Mouse (Mus musculus) lung, adult 2 months (tissue): ENCODE results near the gene Zdhhc14. TPM values are rescaled to one million over a fixed set of nuclear protein-coding genes. Genes with fewer than 3 reads are reported as not detected.

Source experiments
- DNase-seq: peaks from one replicate; pipeline ENCODE4 v3.0.0; 2022
- H3K4me1 ChIP-seq: fragments of 200-500 bp; 2 replicates; pipeline ENCODE4 v1.6.1; 2011; ENCODE audit warnings: low read length; ENCODE audit not compliant: control insufficient read depth, insufficient read depth
- H3K4me3 ChIP-seq: fragments of 200-500 bp; replicated peaks from 2 replicates; pipeline ENCODE3; 2011; ENCODE audit warnings: low read depth, mild to moderate bottlenecking, control low read depth, low read length; ENCODE audit errors: extremely low read depth
- CTCF ChIP-seq: fragments of 200-500 bp; IDR thresholded peaks from 2 replicates; pipeline ENCODE4 v1.5.1; 2011; ENCODE audit warnings: mild to moderate bottlenecking, low read length, control low read depth; ENCODE audit not compliant: insufficient read depth
- POLR2A ChIP-seq: fragments of 200-500 bp; IDR thresholded peaks from 2 replicates; pipeline ENCODE4 v1.6.1; 2011; ENCODE audit warnings: low read depth, mild to moderate bottlenecking, control low read depth, low read length, borderline replicate concordance; ENCODE audit errors: extremely low read depth
- WGBS: fragments of 180-500 bp; shearing (Covaris S2); methylation state at CpG from one replicate; pipeline ENCODE4 v1.1.7; 2018; 5-methylcytosine and 5-hydroxymethylcytosine counted together
- polyA plus RNA-seq: library from polyadenylated mRNA; depleted of rRNA; stranded (reverse); fragments of >200 nt; gene quantifications from 2 replicates; pipeline ENCODE4 v1.2.3, GENCODE M21; 2012; rRNA removed

Zdhhc14 gene
- polyA plus RNA-seq, 1 experiment, result 5.8 TPM

DNA sequence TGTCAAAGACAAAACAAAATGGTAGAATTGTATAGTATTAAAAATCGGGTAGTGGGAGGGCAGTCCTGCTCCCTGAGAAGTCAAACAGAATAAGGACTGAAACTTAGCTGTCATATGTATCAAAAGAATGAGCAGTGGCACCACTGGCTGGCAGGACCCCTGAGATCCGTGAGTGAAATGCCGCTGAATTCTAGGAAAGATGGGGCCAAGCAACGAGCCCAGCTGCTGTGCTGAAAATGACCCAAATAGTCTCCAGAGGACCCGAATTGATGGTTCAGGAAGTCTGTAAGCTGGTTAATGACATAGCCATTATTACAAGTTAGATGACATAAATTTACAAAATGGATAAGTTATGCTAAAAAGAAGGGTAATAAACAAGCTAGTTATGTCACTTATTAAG lies 306.5 kb downstream of the Zdhhc14 start:
- no peak for DNase-seq
- TF ChIP-seq CTCF (no peak), POLR2A (no peak)
- H3K4me1 ChIP-seq, result peaks cover 6% of the 10 kb centered on the region
- H3K4me3 ChIP-seq, result no peak overlapping the region
- 54% methylated on average over 5 of the region's 5 CpGs for WGBS

- Histone ChIP-seq H3K4me1 (peaks cover 7% of the 10 kb centered on the region), H3K4me3 (no peak overlapping the region)
- WGBS, result 72% methylated on average over 17 of the region's 17 CpGs
- DNase-seq, result no peak
- TF ChIP-seq CTCF, result no peak
- no peak for TF ChIP-seq POLR2A
Observed at GRCm38 (mm10) chr17:5799396-5800021, 307.2 kb downstream of the Zdhhc14 start.

DNA sequence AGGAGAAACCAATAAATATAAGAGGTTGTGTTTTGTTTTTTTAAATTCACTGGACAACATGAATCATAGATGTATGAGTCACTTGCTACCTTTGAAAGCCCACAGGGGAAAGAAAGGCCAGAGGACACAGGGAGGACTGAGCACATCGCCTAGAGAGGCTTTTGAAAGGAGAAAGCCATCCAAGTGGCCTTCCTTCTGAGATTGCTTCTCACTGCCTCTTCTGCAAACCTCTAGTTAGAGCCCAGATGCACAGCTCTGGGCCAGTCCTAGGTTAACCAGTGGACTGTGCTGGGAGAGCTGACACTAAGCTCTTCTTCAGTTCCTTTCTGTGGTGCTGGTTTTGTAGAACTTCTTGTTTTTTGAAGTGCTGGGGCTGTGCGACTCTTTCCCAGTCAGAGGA lies 307.9 kb downstream of the Zdhhc14 start:
- WGBS, result 72% methylated on average over 2 of the region's 2 CpGs
- no peak for DNase-seq
- H3K4me1 ChIP-seq, result peaks cover 9% of the 10 kb centered on the region
- TF ChIP-seq POLR2A, result no peak
- no peak for TF ChIP-seq CTCF
- H3K4me3 ChIP-seq, result no peak overlapping the region

DNA sequence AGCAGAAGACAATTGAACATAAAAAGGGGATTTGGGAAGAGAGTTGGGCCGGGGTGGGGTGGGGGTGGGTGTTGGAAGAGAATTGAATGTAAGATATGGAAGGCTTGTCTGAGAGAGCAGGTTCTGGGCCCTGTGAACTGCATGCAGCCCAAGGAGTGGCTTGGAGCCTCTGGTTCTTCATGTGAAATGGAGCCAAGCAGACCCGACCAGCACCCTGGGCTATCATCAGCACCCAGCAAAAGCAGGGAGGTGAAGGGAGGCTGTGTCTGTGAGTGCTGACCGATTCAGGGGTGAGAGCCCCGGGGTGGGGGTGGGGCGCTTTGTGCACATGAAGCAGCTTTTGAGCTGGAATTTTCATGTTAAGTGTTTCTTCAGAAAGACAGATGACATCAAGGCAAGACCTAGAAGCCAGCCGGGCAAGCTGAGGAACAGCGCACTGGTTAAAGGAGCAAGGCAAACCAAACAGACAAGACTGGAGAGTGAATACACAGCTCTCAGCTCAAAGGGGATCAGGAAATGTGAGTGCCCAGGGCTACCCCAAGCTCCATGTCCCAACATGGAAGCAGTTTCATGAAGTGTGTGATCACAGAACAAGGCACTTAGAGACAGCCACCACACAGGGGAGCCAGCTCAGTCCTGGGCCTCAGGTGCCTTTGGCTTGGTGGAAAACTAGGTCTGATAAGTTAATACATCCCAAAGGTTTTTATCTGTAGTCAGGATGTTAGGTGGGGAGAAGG lies 308.6 kb downstream of the Zdhhc14 start:
- no peak overlapping the region for H3K4me3 ChIP-seq
- peaks cover 9% of the 10 kb centered on the region for H3K4me1 ChIP-seq
- WGBS, result 76% methylated on average over 7 of the region's 7 CpGs

DNA sequence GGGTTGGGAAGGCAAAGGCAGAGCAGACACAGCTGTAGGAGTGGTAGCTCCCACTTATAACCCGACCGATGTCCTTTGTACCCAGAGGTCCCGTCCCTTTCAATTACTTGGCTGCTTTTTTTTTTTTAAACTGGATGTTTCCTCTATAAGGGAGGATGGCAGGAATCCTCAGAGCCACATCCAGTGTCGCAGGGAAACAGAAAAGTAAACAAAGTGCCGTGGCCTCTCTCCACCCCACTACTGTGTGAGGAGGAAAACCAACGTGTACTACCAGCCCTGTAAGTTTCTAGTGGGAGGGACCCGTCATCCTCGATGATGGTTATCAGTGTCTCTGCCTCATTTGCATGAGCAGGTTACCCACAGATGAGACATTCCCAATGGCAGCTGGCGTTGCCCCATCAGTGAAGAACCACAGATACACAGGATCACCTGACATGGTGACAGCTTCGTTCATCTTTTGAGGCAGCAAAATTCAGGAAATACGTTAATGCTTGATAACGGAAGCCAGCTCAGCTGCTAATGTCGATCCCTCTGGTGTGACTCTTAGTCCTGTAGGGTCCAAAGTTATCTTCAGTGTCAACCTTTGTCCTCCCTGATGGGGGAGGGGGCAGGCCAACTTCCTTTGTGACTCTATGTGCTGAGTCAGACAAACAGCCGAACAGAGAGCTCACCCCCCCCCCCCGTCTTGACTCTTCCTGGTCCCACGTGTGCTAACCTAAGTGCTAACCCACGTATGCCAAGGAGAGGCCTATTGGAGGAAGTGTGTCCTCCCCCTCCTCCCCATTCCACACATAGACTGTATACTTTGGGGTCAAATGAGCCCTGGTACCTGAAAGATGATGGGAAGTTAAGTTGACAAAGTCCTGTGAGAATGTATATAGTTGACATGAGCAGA lies 309.7 kb downstream of the Zdhhc14 start:
- no peak for DNase-seq
- H3K4me3 ChIP-seq, result no peak overlapping the region
- 34% methylated on average over 17 of the region's 17 CpGs for WGBS
- peaks cover 9% of the 10 kb centered on the region; the same call in 1 of the 2 replicates for H3K4me1 ChIP-seq
- TF ChIP-seq CTCF (no peak), POLR2A (no peak)

More for the DNA sequence above, 308.6 kb downstream of the Zdhhc14 start:
- no peak for DNase-seq
- no peak for TF ChIP-seq POLR2A
- TF ChIP-seq CTCF, result no peak

DNA sequence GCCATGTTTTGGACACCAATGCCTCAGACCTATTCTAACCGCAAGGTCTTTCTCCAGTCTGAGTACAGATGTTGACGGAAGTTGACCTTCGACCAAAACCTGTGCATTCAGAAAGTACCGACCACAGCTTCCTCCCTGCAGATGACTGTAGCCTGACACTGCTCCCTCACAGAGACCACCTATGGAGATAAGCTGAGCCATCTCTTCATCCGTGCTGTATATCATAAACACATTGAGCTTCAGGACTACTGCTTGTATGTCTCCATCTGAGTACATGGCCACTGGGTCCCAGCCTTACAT lies 310.2 kb downstream of the Zdhhc14 start:
- no peak for TF ChIP-seq CTCF
- TF ChIP-seq POLR2A, result no peak
- no peak for DNase-seq
- H3K4me3 ChIP-seq, result no peak overlapping the region
- H3K4me1 ChIP-seq, result peaks cover 9% of the 10 kb centered on the region; the same call in 1 of the 2 replicates
- WGBS, result 75% methylated on average over 5 of the region's 5 CpGs

Other genes starting within 250 kb of the Zdhhc14 start
- gene Ldhal6b, start 73.8 kb upstream of the Zdhhc14 start, polyA plus RNA-seq, result 0.19 and 0.38 TPM in 2 replicates
- 4.8 and 11.4 TPM in 2 replicates for gene Tmem242, start 52.3 kb upstream of the Zdhhc14 start, polyA plus RNA-seq